Mouse (Mus musculus): ENCODE measurements around the gene Ptprd.

- TF ChIP-seq CTCF (IDR thresholded peaks at IDR 0.05; ENCODE audit: control insufficient read depth, insufficient read depth, insufficient read length) (no peak), MYOD1 (IDR thresholded peaks at IDR 0.05; ENCODE audit: control insufficient read depth, insufficient read length, low read depth) (no peak), CEBPB (IDR thresholded peaks at IDR 0.05; ENCODE audit: low read depth) (no peak)
Observed at GRCm38 (mm10) chr4:76889669-76890068, 1322.1 kb downstream of the Ptprd start.
